In genomic region chr7:19751070-19751383, GRCm38 (mm10) we compare ENCODE assay signal across 11 mouse cellular contexts. TPM values are rescaled to one million over a fixed set of nuclear protein-coding genes. Genes with fewer than 3 reads are reported as not detected.
A peak's percentile ranks its signal among the peaks of the same experiment; 100 is the strongest.
DNase-seq lines count a peak whose midpoint lies in the region; ATAC-seq and TF ChIP-seq lines count a peak whose summit lies in the region.
"Had no signal": no experiment of that assay in that cellular context is flagged by ENCODE, and none has a peak within 500 bp of the region (broad histone marks: within the 10 kb centered on the region; RNA-seq: fewer than 3 reads in every experiment).

No protein-coding gene starts in this region.

- H3K27ac ChIP-seq in forebrain, embryonic 10.5 days, result peak overlapping the region; percentile 92
- H3K27ac ChIP-seq in forebrain, postnatal 0 days (ENCODE audit: low read depth, low read length), result no peak overlapping the region
- peak overlapping the region; percentile 82; the same call in 1 of the 2 replicates for H3K27ac ChIP-seq in kidney, postnatal 0 days
- H3K27ac ChIP-seq in brown adipose tissue, adult 24 weeks (replicated peaks; ENCODE audit: low read depth, low read length), result peak overlapping the region; percentile 63

- ATAC-seq in forebrain, postnatal 0 days, result no peak
- no peak for ATAC-seq in kidney, postnatal 0 days (replicated peaks; ENCODE audit: low FRiP score, low read depth)

- H3K4me1 ChIP-seq in forebrain, embryonic 10.5 days, result peaks cover 44% of the 10 kb centered on the region
- H3K4me1 ChIP-seq in forebrain, postnatal 0 days (ENCODE audit: insufficient read depth), result peaks cover 21% of the 10 kb centered on the region
- H3K4me1 ChIP-seq in kidney, postnatal 0 days (replicated peaks; ENCODE audit: insufficient read depth, low read length), result peaks cover 24% of the 10 kb centered on the region
- peaks cover 35% of the 10 kb centered on the region for H3K4me1 ChIP-seq in brown adipose tissue, adult 24 weeks (ENCODE audit: control insufficient read depth, insufficient read depth, insufficient read length, low read length)

- no peak for TF ChIP-seq CTCF in forebrain, postnatal 0 days (IDR thresholded peaks at IDR 0.05; ENCODE audit: low read depth)
- no peak for TF ChIP-seq CTCF in kidney, postnatal 0 days (IDR thresholded peaks at IDR 0.05; ENCODE audit: low read depth)

- H3K36me3 ChIP-seq in forebrain, embryonic 10.5 days (replicated peaks), result peaks cover 1% of the 10 kb centered on the region; the same call in 1 of the 2 replicates
- H3K36me3 ChIP-seq in forebrain, postnatal 0 days (ENCODE audit: insufficient read depth), result no peaks in the 10 kb centered on the region
- no peaks in the 10 kb centered on the region for H3K36me3 ChIP-seq in kidney, postnatal 0 days (ENCODE audit: insufficient read depth, low read length)

- peak overlapping the region; percentile 77; the same call in 1 of the 2 replicates for H3K4me3 ChIP-seq in forebrain, embryonic 10.5 days
- no peak overlapping the region for H3K4me3 ChIP-seq in forebrain, postnatal 0 days (ENCODE audit: low read depth, low read length)
- no peak overlapping the region for H3K4me3 ChIP-seq in kidney, postnatal 0 days (replicated peaks; ENCODE audit: low read depth, low read length)
- no peak overlapping the region for H3K4me3 ChIP-seq in brown adipose tissue, adult 24 weeks (ENCODE audit: insufficient read depth, low read depth, low read length)

- WGBS in forebrain, embryonic 10.5 days, result 67% methylated on average over 4 of the region's 4 CpGs
- 57% methylated on average over 4 of the region's 4 CpGs for WGBS in forebrain, postnatal 0 days
- WGBS in kidney, postnatal 0 days, result 51% methylated on average over 4 of the region's 4 CpGs

- H3K4me2 ChIP-seq in forebrain, postnatal 0 days (ENCODE audit: low read depth), result no peak overlapping the region
- no peak overlapping the region for H3K4me2 ChIP-seq in kidney, postnatal 0 days (ENCODE audit: low read length)

- DNase-seq in forebrain, embryonic 10.5 days (ENCODE audit: extremely low spot score, low spot score), result no peak
- DNase-seq in forebrain, postnatal 0 days, result no peak
- DNase-seq in kidney, postnatal 0 days (ENCODE audit: low spot score), result no peak
- DNase-seq in kidney, adult 18-20 months, result no peak
- peak; percentile 34 for DNase-seq in lung, postnatal 10 days
- DNase-seq in frontal cortex, postnatal 36 days (ENCODE audit: low spot score in 2 of 2), result no peak
- no peak for DNase-seq in embryo, embryonic 10.5 days (ENCODE audit: low spot score)

- H3K9ac ChIP-seq in forebrain, postnatal 0 days, result no peak overlapping the region; the same call in 1 of the 2 replicates
- H3K9ac ChIP-seq in kidney, postnatal 0 days (ENCODE audit: low read depth, low read length), result no peak overlapping the region

- no peaks in the 10 kb centered on the region for H3K27me3 ChIP-seq in forebrain, embryonic 10.5 days (ENCODE audit: poor library complexity, severe bottlenecking)
- H3K27me3 ChIP-seq in forebrain, postnatal 0 days (ENCODE audit: insufficient read depth, low read length), result no peaks in the 10 kb centered on the region
- no peaks in the 10 kb centered on the region for H3K27me3 ChIP-seq in kidney, postnatal 0 days (ENCODE audit: insufficient read depth, low read length)

- no peaks in the 10 kb centered on the region for H3K9me3 ChIP-seq in forebrain, embryonic 10.5 days
- no peaks in the 10 kb centered on the region for H3K9me3 ChIP-seq in forebrain, postnatal 0 days (ENCODE audit: low read length)
- H3K9me3 ChIP-seq in kidney, postnatal 0 days (replicated peaks; ENCODE audit: low read length), result no peaks in the 10 kb centered on the region

RNA-seq across cellular contexts. Expression of gene Nectin2, which starts 0.7 kb away (rescaled TPM):
- 84.2 and 97.3 TPM in 2 replicates for polyA plus RNA-seq in forebrain, embryonic 10.5 days (2016; fragmentation: Nextera tagmentation; extraction: Ambion mirVana)
- 44.2 and 44.7 TPM in 2 replicates for total RNA-seq in forebrain, postnatal 0 days (2014; rRNA removed)
- 47.2 and 48.7 TPM in 2 replicates for polyA plus RNA-seq in forebrain, postnatal 0 days (2015; fragmentation: Nextera tagmentation; extraction: Ambion mirVana)
- polyA plus RNA-seq in kidney, postnatal 0 days (2015; fragmentation: Nextera tagmentation; extraction: Ambion mirVana), result 112 and 114 TPM in 2 replicates
- 36.0 and 38.3 TPM in 2 replicates for polyA plus RNA-seq in brown adipose tissue, adult 24 weeks (2012; ENCODE audit: insufficient read depth, insufficient read length, missing spikeins)

RNA-seq across cellular contexts. Expression of gene Bcam, which starts 19.8 kb away (rescaled TPM):
- polyA plus RNA-seq in forebrain, embryonic 10.5 days (2016; fragmentation: Nextera tagmentation; extraction: Ambion mirVana), result 33.1 and 37.3 TPM in 2 replicates
- 12.2 and 19.5 TPM in 2 replicates for total RNA-seq in forebrain, postnatal 0 days (2014; rRNA removed)
- polyA plus RNA-seq in forebrain, postnatal 0 days (2015; fragmentation: Nextera tagmentation; extraction: Ambion mirVana), result 10.9 and 12.7 TPM in 2 replicates
- 378 and 394 TPM in 2 replicates for polyA plus RNA-seq in kidney, postnatal 0 days (2015; fragmentation: Nextera tagmentation; extraction: Ambion mirVana)
- polyA plus RNA-seq in brown adipose tissue, adult 24 weeks (2012; ENCODE audit: insufficient read depth, insufficient read length, missing spikeins), result 7.6 and 20.8 TPM in 2 replicates

RNA-seq across cellular contexts. Expression of gene Tomm40, which starts 35.8 kb away (rescaled TPM):
- polyA plus RNA-seq in forebrain, embryonic 10.5 days (2016; fragmentation: Nextera tagmentation; extraction: Ambion mirVana), result 187 and 205 TPM in 2 replicates
- 98.9 and 113 TPM in 2 replicates for total RNA-seq in forebrain, postnatal 0 days (2014; rRNA removed)
- 146 and 147 TPM in 2 replicates for polyA plus RNA-seq in forebrain, postnatal 0 days (2015; fragmentation: Nextera tagmentation; extraction: Ambion mirVana)
- polyA plus RNA-seq in kidney, postnatal 0 days (2015; fragmentation: Nextera tagmentation; extraction: Ambion mirVana), result 163 and 167 TPM in 2 replicates
- polyA plus RNA-seq in brown adipose tissue, adult 24 weeks (2012; ENCODE audit: insufficient read depth, insufficient read length, missing spikeins), result 64.2 and 86.3 TPM in 2 replicates

RNA-seq across cellular contexts. Expression of gene Cblc, which starts 45.6 kb away (rescaled TPM):
- 0.53 and 1.2 TPM in 2 replicates for polyA plus RNA-seq in forebrain, embryonic 10.5 days (2016; fragmentation: Nextera tagmentation; extraction: Ambion mirVana)
- total RNA-seq in forebrain, postnatal 0 days (2014; rRNA removed), result 0.38 and 1.1 TPM in 2 replicates
- 0.67 and 0.84 TPM in 2 replicates for polyA plus RNA-seq in forebrain, postnatal 0 days (2015; fragmentation: Nextera tagmentation; extraction: Ambion mirVana)
- polyA plus RNA-seq in kidney, postnatal 0 days (2015; fragmentation: Nextera tagmentation; extraction: Ambion mirVana), result 14.6 and 16.9 TPM in 2 replicates
- 1.6 TPM in 1 of 2 replicates, not detected in the other for polyA plus RNA-seq in brown adipose tissue, adult 24 weeks (2012; ENCODE audit: insufficient read depth, insufficient read length, missing spikeins)
- total RNA-seq: left cerebral cortex, adult 8-10 months had no signal
- polyA plus RNA-seq: C2C12, macrophage had no signal

RNA-seq across cellular contexts. Expression of gene Apoe, which starts 52.0 kb away (rescaled TPM):
- 140 and 154 TPM in 2 replicates for polyA plus RNA-seq in forebrain, embryonic 10.5 days (2016; fragmentation: Nextera tagmentation; extraction: Ambion mirVana)
- total RNA-seq in forebrain, postnatal 0 days (2014; rRNA removed), result 1,116 and 1,436 TPM in 2 replicates
- polyA plus RNA-seq in forebrain, postnatal 0 days (2015; fragmentation: Nextera tagmentation; extraction: Ambion mirVana), result 1,283 and 1,495 TPM in 2 replicates
- 511 and 585 TPM in 2 replicates for polyA plus RNA-seq in kidney, postnatal 0 days (2015; fragmentation: Nextera tagmentation; extraction: Ambion mirVana)
- 777 and 1,675 TPM in 2 replicates for polyA plus RNA-seq in brown adipose tissue, adult 24 weeks (2012; ENCODE audit: insufficient read depth, insufficient read length, missing spikeins)
